Mouse (Mus musculus): ENCODE data around the gene Cyp2j8.
A peak's percentile ranks its signal among the peaks of the same experiment; 100 is the strongest.
"Not testable (repeated sequence)": the region's sequence is repeated elsewhere in the genome, so short reads cannot be mapped to it uniquely, and the experiment has no call there.

Cyp2j8 gene

GRCm38 (mm10) chr4:96507286-96507685 is at the start of gene Cyp2j8:
TSS of gene Cyp2j8 (minus strand) at chr4:96507386.
- DNase-seq (ENCODE audit: low spot score) = no peak

DNA sequence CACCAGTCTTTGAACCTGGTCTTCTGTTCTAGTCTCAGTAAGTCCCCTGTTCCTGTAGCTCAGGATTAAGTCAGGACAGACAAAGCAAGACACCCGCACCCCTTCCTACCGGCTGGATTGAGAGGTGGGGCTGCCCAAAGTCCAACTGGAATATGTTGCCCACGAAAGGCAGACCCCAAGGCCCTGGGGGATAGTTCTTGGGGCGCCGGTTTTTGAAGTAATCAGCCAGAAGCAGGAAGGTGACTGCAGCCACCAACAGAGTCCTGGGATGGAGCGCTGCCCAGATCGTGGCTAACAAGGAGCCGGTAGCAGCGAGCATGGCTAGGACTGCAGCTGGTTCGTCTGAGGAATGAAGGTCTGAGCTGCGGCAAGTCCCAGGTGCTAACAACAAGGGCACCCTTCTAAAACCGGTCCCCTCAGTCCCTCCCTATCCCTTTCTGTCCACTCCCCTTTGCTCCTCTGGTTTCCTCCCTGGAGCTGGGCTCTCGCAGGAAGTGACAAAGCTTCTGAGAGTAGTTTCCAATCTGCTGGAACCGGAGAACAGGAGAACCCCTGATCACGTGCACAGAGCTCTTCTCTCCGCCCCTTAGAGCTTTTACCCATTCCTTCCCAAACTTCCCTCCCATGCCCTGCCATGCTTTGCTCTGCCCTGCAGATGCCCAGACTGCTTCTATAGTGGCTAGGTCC is 46.1 kb upstream of the Cyp2j8 start, which contains the start of gene Cyp2j6:
Gene Cyp2j6 (minus strand): TSS at position 529 of the 687 bp plus-strand sequence.
- DNase-seq (ENCODE audit: low spot score) = peak; percentile 31

DNA sequence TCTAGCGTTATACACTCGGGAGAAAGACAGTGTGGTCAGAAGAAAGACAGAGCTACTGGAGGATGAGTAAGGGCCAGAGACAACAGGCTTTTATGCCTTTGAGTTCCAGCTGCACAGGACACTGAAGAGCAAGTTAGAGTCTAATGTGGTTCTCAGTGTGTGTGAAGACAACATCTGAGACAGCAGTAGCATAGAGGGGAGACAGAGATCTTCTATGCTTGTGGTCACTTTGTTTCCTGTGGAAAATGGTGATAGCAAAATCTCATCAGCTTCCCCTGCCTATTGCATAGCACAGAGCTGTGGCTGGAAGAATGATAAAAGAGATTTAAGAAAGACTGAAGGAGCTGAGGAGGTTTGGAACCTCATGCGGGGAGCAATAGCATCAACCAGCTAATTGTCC is 44.4 kb upstream of the Cyp2j8 start:
- no peak for DNase-seq (ENCODE audit: low spot score)

DNA sequence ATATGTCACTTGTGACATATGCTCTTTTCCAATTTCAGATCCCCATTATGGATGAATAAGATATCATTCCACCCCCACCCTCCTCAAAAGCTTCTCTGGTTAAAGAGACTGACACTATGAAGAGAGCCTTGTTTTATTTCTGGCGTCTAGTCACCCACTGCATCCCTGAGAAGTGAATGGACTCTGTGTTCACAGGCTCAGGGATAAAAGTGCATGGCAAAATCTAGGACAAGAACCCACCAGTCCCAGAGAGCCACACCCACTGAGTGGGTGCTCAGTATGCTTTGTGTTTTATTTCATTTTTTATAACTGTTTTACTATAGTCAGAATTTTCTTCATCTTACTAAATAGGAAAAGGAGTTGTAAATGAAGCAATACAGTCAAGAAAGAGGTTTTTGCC is 38.8 kb upstream of the Cyp2j8 start:
- no peak for DNase-seq (ENCODE audit: low spot score)

- DNase-seq (ENCODE audit: low spot score) = no peak
These were observed 18.6 kb upstream of the Cyp2j8 start for GRCm38 (mm10) chr4:96525772-96526171.

DNA sequence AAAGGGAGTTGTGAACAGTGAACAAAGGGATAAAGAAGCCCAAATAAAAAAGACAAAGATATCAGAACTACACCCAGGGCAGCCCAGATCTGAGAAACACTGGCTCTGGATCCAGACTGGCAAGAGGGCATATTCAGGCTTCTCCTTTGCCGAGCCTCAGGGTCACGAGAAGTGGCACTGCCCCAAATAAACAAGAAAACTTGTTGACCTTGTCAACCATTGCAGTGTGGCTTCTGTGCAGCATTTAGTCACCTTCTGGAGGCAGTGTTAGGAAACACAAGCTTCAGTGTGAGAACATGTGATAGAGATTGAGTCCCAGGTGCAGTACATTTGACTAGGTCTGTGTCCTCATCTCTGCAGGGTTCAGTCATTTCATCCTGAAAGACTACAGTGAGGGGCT is 15.1 kb upstream of the Cyp2j8 start:
- DNase-seq (ENCODE audit: low spot score) = peak; percentile 2

DNA sequence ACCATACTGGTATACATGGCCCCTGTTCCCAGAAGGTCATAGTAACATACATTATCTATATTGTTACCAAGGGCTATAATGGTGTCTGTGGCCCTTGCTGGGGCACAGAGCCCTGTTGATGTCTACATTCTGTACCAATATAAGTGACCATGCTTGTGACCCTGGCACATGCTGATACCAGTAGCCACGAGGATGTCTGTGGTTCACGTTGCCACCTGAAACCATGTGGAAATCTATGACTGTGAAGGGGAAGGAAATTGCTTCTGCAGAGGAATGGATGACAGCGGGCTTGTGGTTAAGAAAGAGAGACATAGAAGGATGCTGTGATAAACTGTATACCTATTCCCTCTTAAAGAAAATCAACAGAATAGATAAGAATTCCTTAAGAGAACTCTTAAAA is 2.9 kb upstream of the Cyp2j8 start:
- no peak for DNase-seq (ENCODE audit: low spot score)

DNA sequence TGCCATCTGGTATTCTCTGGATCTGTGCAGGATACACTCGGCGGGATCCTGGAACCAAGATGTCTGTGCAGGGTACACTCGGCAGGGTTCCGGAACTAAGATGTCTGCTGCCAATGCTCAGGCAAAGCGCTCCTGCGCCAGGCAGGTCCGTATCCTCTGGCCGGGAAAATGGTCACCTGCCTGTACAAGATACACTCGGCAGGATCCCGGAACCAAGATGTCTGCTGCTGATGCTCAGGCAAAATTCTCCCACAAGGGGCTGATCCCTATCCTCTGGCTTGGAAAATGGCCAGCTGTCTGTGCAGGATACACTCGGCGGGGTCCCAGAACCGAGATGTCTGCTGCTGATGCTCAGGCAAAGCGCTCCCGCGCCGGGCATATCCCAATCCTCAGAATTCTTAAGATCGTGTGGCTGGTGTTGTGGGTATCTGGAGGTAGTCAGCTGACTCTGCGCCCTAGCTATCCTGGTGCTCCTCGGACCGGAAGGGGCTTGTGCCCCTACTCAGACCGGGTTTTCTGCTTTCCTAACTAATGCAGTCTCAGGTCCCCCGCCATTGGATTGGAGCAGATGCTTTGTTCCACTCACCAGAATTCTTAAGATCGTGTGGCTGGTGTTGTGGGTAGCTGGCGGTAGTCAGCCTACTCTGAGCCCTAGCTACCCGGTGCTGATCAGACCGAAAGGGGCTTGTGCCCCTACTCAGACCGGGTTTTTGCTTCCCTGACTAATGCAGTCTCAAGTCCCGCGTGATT is 43.7 kb downstream of the Cyp2j8 start:
- not testable (repeated sequence) for DNase-seq (ENCODE audit: low spot score)

All from ovary, adult 18-20 months (tissue).